Comparison of ENCODE assay signal across 11 mouse cellular contexts in genomic region chr1:135523780-135524517, GRCm38 (mm10).
DNase-seq lines count a peak whose midpoint lies in the region; ATAC-seq and TF ChIP-seq lines count a peak whose summit lies in the region.
"Had no signal": no experiment of that assay in that cellular context is flagged by ENCODE, and none has a peak within 500 bp of the region (broad histone marks: within the 10 kb centered on the region; RNA-seq: fewer than 3 reads in every experiment).

No protein-coding gene starts in this region.

- 47% methylated on average over 12 of the region's 12 CpGs for WGBS in kidney, embryonic 16.5 days
- 24% methylated on average over 12 of the region's 12 CpGs for WGBS in heart, embryonic 16.5 days

- TF ChIP-seq POLR2A in testis, adult 2 months (IDR thresholded peaks at IDR 0.05; ENCODE audit: control insufficient read depth, low read depth, low read length) = no peak

- H3K4me2 ChIP-seq in kidney, embryonic 16.5 days (replicated peaks; ENCODE audit: low read depth, low read length) = no peak overlapping the region
- H3K4me2 ChIP-seq in heart, embryonic 16.5 days (ENCODE audit: low read depth, low read length) = peak overlapping the region; percentile 19
- H3K4me2 ChIP-seq: midbrain, embryonic 12.5 days had no signal

- no peak for DNase-seq in kidney, adult 8-10 months
- no peak for DNase-seq in testis, postnatal 14 days (ENCODE audit: low spot score)
- DNase-seq in testis, postnatal 10 days (ENCODE audit: low spot score) = peak; percentile 49
- no peak for DNase-seq in thymus, postnatal 14 days
- DNase-seq: kidney, postnatal 25 days; spleen, adult 18-20 months had no signal

- no peak for TF ChIP-seq CTCF in testis, adult 2 months (IDR thresholded peaks at IDR 0.05; ENCODE audit: control insufficient read depth, insufficient read depth, insufficient replicate concordance, low read depth, low read length)

- H3K4me3 ChIP-seq in kidney, embryonic 16.5 days (ENCODE audit: low read length) = no peak overlapping the region
- H3K4me3 ChIP-seq in testis, adult 2 months (ENCODE audit: control insufficient read depth, low read depth, low read length) = no peak overlapping the region
- no peak overlapping the region for H3K4me3 ChIP-seq in heart, embryonic 16.5 days (ENCODE audit: low read length)
- H3K4me3 ChIP-seq: midbrain, embryonic 12.5 days had no signal

- peaks cover 3% of the 10 kb centered on the region; the same call in 1 of the 2 replicates for H3K36me3 ChIP-seq in kidney, embryonic 16.5 days (ENCODE audit: insufficient read depth, low read length)
- H3K36me3 ChIP-seq in testis, adult 2 months (ENCODE audit: control insufficient read depth, insufficient read depth, low read length) = no peaks in the 10 kb centered on the region
- peaks cover 5% of the 10 kb centered on the region; the same call in 1 of the 2 replicates for H3K36me3 ChIP-seq in heart, embryonic 16.5 days (ENCODE audit: control insufficient read depth, insufficient read depth)

- H3K4me1 ChIP-seq in kidney, embryonic 16.5 days (ENCODE audit: insufficient read depth, low read length) = peaks cover 13% of the 10 kb centered on the region
- no peaks in the 10 kb centered on the region for H3K4me1 ChIP-seq in testis, adult 2 months (ENCODE audit: control insufficient read depth, insufficient read depth, low read length)
- H3K4me1 ChIP-seq in heart, embryonic 16.5 days (ENCODE audit: control insufficient read depth, insufficient read depth, low read length) = peaks cover 24% of the 10 kb centered on the region

- H3K27me3 ChIP-seq in kidney, embryonic 16.5 days (ENCODE audit: insufficient read depth, low read length) = no peaks in the 10 kb centered on the region
- H3K27me3 ChIP-seq in testis, adult 2 months (ENCODE audit: control insufficient read depth, insufficient read depth, low read length) = no peaks in the 10 kb centered on the region
- no peaks in the 10 kb centered on the region for H3K27me3 ChIP-seq in heart, embryonic 16.5 days (ENCODE audit: control insufficient read depth, insufficient read depth, low read length)
- H3K27me3 ChIP-seq: midbrain, embryonic 12.5 days had no signal

- H3K27ac ChIP-seq in kidney, embryonic 16.5 days (ENCODE audit: low read length) = peak overlapping the region; percentile 67
- H3K27ac ChIP-seq in testis, adult 2 months (ENCODE audit: control insufficient read depth, insufficient read depth, low read depth, low read length) = peak overlapping the region; percentile 32; the same call in 1 of the 2 replicates
- peak overlapping the region; percentile 95 for H3K27ac ChIP-seq in heart, embryonic 16.5 days (ENCODE audit: low read length)
- H3K27ac ChIP-seq: midbrain, embryonic 12.5 days had no signal

- 0 out of 2 replicates have a peak, but pooled peaks cover 9% of the 10 kb centered on the region for H3K9me3 ChIP-seq in kidney, embryonic 16.5 days (ENCODE audit: low read length)
- 0 out of 2 replicates have a peak, but pooled peaks cover 2% of the 10 kb centered on the region for H3K9me3 ChIP-seq in heart, embryonic 16.5 days (replicated peaks; ENCODE audit: control insufficient read depth, low read length)
- H3K9me3 ChIP-seq: midbrain, embryonic 12.5 days had no signal

- no peak overlapping the region for H3K9ac ChIP-seq in kidney, embryonic 16.5 days (replicated peaks; ENCODE audit: low read length)
- peak overlapping the region; percentile 1; the same call in 1 of the 2 replicates for H3K9ac ChIP-seq in heart, embryonic 16.5 days (ENCODE audit: low read length)
- H3K9ac ChIP-seq: midbrain, embryonic 12.5 days had no signal

- peak; percentile 86 for ATAC-seq in kidney, embryonic 16.5 days (ENCODE audit: low FRiP score, low TSS enrichment)
- peak; percentile 85 for ATAC-seq in heart, embryonic 16.5 days (replicated peaks; ENCODE audit: extremely low read depth, insufficient read depth, low FRiP score)
- no peak for ATAC-seq in megakaryocyte progenitor cell, adult 5-6 weeks (replicated peaks; ENCODE audit: poor library complexity)

Comparison
In these comparisons a context has a peak if more than half of its experiments do, and no peak if none do; other contexts are left out.
1. H3K27ac ChIP-seq: peak in every context shown above with its lines; median percentile 95 in heart, embryonic 16.5 days; 67 in kidney, embryonic 16.5 days; 32 in testis, adult 2 months.